Mouse (Mus musculus) kidney, adult 2 months (tissue): Measurements from ENCODE around the gene Rfx2. TPM values are rescaled to one million over a fixed set of nuclear protein-coding genes. Genes with fewer than 3 reads are reported as not detected.
A peak's percentile ranks its signal among the peaks of the same experiment; 100 is the strongest.

Experiments
- DNase-seq: peaks from one replicate; pipeline ENCODE4 v3.0.0; 2021
- H3K27ac ChIP-seq: fragments of 200-500 bp; 2 replicates; pipeline ENCODE4 v1.5.1; 2012; ENCODE audit warnings: low read depth, low read length, control low read depth, inconsistent platforms; ENCODE audit not compliant: insufficient read depth
- H3K27me3 ChIP-seq: fragments of 200-500 bp; replicated peaks from 2 replicates; pipeline ENCODE4 v1.6.1; 2012; ENCODE audit warnings: mild to moderate bottlenecking, moderate library complexity, low read length, inconsistent platforms; ENCODE audit not compliant: control insufficient read depth, insufficient read depth
- H3K36me3 ChIP-seq: fragments of 200-500 bp; 2 replicates; pipeline ENCODE4 v1.6.1; 2012; ENCODE audit warnings: mild to moderate bottlenecking, moderate library complexity, low read length, inconsistent platforms; ENCODE audit not compliant: control insufficient read depth, insufficient read depth
- H3K4me1 ChIP-seq: fragments of 200-500 bp; 2 replicates; pipeline ENCODE4 v1.6.1; 2011; ENCODE audit warnings: low read length; ENCODE audit not compliant: control insufficient read depth, insufficient read depth
- H3K4me3 ChIP-seq: fragments of 200-500 bp; 2 replicates; pipeline ENCODE4 v1.5.1; 2011; ENCODE audit warnings: mild to moderate bottlenecking, low read depth, low read length, control low read depth; ENCODE audit not compliant: insufficient read depth
- CTCF ChIP-seq: fragments of 200-500 bp; conservative IDR thresholded peaks from 2 replicates; pipeline ENCODE4 v1.5.1; 2011; ENCODE audit warnings: low read depth, mild to moderate bottlenecking, control low read depth, low read length, moderate library complexity, mixed read lengths; ENCODE audit not compliant: insufficient read depth, insufficient read length
- POLR2A ChIP-seq: fragments of 200-500 bp; IDR thresholded peaks from one replicate; pipeline ENCODE4 v1.6.1; 2011; ENCODE audit warnings: low read depth, low read length, control low read depth
- WGBS: fragments of 180-500 bp; shearing (Covaris S2); methylation state at CpG from one replicate; pipeline ENCODE4 v1.1.7; 2018; 5-methylcytosine and 5-hydroxymethylcytosine counted together
- polyA plus RNA-seq: library from polyadenylated mRNA; depleted of rRNA; stranded (reverse); fragments of >200 nt; gene quantifications from 2 replicates; pipeline ENCODE4 v1.2.3, GENCODE M21; 2012; rRNA removed

The Rfx2 gene
- polyA plus RNA-seq: 4.8 and 6.2 TPM in 2 replicates

GRCm38 (mm10) chr17:56830411-56831110, at the start of gene Rfx2:
Rfx2 (minus strand) TSS chr17:56831013.
- Histone ChIP-seq H3K27me3 (no peaks in the 10 kb centered on the region), H3K4me3 (peak within 1 kb of the TSS; percentile 59), H3K4me1 (no peaks in the 10 kb centered on the region), H3K36me3 (no peaks in the 10 kb centered on the region), H3K27ac (no peak within 1 kb of the TSS)
- WGBS: 5% methylated on average over 40 of the region's 62 CpGs
- no peak for DNase-seq
- no peak for TF ChIP-seq CTCF
- no peak for TF ChIP-seq POLR2A

- no peaks in the 10 kb centered on the region for H3K36me3 ChIP-seq
- WGBS: 87% methylated on average over 19 of the region's 19 CpGs
Measured at GRCm38 (mm10) chr17:56877426-56877825, 46.6 kb upstream of the Rfx2 start.

GRCm38 (mm10) chr17:56876981-56877380, 46.2 kb upstream of the Rfx2 start:
- H3K4me3 ChIP-seq: no peak overlapping the region
- TF ChIP-seq CTCF (no peak), POLR2A (no peak)
- no peaks in the 10 kb centered on the region for H3K27me3 ChIP-seq
- H3K4me1 ChIP-seq: no peaks in the 10 kb centered on the region
- WGBS: 48% methylated on average over 8 of the region's 8 CpGs
- no peak for DNase-seq
- no peaks in the 10 kb centered on the region for H3K36me3 ChIP-seq
- H3K27ac ChIP-seq: no peak overlapping the region

More at GRCm38 (mm10) chr17:56877426-56877825, 46.6 kb upstream of the Rfx2 start:
- Histone ChIP-seq H3K27ac (no peak overlapping the region), H3K4me3 (no peak overlapping the region), H3K4me1 (no peaks in the 10 kb centered on the region), H3K27me3 (no peaks in the 10 kb centered on the region)
- TF ChIP-seq POLR2A: no peak
- TF ChIP-seq CTCF: no peak
- DNase-seq: no peak

GRCm38 (mm10) chr17:56876465-56876864, 45.7 kb upstream of the Rfx2 start:
- no peaks in the 10 kb centered on the region for H3K4me1 ChIP-seq
- TF ChIP-seq POLR2A (no peak), CTCF (no peak)
- H3K36me3 ChIP-seq: no peaks in the 10 kb centered on the region
- no peaks in the 10 kb centered on the region for H3K27me3 ChIP-seq
- H3K27ac ChIP-seq: no peak overlapping the region
- H3K4me3 ChIP-seq: no peak overlapping the region
- no peak for DNase-seq
- WGBS: 79% methylated on average over 3 of the region's 3 CpGs

DNA sequence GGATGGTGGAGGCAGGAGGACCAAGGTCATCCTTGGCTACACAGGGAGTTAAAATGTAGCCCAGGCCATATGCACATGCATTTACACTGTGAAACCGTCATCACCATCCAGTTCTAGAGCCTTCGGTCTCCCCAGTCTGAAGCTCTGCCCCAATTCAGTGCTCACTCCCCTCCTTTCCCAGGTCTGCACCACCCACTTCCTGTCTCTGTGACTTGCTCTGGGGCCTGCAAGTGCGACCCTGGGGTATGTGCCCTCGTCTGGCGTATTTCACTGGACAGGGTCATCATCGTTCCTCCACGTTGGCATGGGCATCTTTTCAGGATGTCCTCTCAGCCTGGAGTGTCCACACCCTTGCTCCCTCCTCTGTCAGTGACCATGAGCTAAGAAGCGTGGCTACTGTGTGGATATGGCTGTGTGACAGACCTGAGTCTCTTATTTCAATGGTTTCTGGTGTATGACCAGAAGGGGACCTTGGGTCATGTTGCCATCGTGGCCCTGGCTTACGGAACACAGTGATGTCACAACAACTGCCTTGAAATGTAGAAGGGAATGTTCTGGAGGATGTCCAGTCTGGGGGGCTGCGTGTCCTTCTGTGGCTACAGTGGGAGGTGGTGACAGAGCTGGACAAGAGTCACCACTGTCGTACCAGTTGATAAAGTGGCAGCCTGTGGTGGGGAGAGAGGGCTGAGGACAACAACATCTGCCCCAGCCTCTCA, 44.3 kb upstream of the Rfx2 start, which contains the start of gene 1700061G19Rik:
Gene 1700061G19Rik, plus strand, starts transcription at position 542 of the 716 bp plus-strand sequence.
- no peaks in the 10 kb centered on the region for H3K4me1 ChIP-seq
- TF ChIP-seq POLR2A (no peak), CTCF (no peak)
- DNase-seq: no peak
- no peak within 1 kb of the TSS for H3K27ac ChIP-seq
- H3K4me3 ChIP-seq: no peak within 1 kb of the TSS
- no peaks in the 10 kb centered on the region for H3K27me3 ChIP-seq
- H3K36me3 ChIP-seq: no peaks in the 10 kb centered on the region
- WGBS: 74% methylated on average over 12 of the region's 12 CpGs

- H3K27me3 ChIP-seq: no peaks in the 10 kb centered on the region
- no peak within 1 kb of the TSS for H3K27ac ChIP-seq
- WGBS: 94% methylated on average over 2 of the region's 2 CpGs
- H3K4me1 ChIP-seq: no peaks in the 10 kb centered on the region
- H3K4me3 ChIP-seq: no peak within 1 kb of the TSS
- H3K36me3 ChIP-seq: no peaks in the 10 kb centered on the region
- TF ChIP-seq CTCF (no peak), POLR2A (no peak)
- DNase-seq: no peak
Measured at GRCm38 (mm10) chr17:56874237-56874636, 43.4 kb upstream of the Rfx2 start, which contains the start of gene Acsbg2. Acsbg2 (minus strand) TSS chr17:56874447.

DNA sequence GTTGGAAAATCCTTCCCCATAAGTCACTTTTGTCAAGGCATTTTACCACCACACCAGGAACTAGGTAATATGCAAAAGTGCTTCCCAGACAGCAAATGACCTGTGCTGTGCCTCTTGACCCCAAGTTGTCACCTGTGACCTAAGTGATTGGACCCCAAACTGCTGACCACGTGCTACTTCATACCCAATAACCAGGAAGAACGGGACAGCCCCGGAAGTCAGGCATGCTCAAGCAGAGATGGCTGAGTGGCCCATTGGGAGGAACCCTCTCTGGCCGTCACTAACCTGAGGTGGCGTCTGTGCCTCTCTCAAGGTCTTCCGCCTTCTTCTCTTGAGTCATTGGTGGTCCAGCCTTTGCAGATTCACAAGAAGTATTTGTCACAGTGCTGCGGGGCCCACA, 41.7 kb upstream of the Rfx2 start:
- WGBS: 77% methylated on average over 7 of the region's 7 CpGs
- no peak for DNase-seq

More for the DNA sequence above, 41.7 kb upstream of the Rfx2 start:
- Histone ChIP-seq H3K4me3 (no peak overlapping the region), H3K27me3 (no peaks in the 10 kb centered on the region), H3K36me3 (no peaks in the 10 kb centered on the region), H3K27ac (no peak overlapping the region), H3K4me1 (no peaks in the 10 kb centered on the region)
- TF ChIP-seq CTCF (no peak), POLR2A (no peak)
